In genomic region chr2:102302532-102302931, GRCm38 (mm10) we compare ENCODE assay signal across 20 mouse cellular contexts.
DNase-seq lines count a peak whose midpoint lies in the region; ATAC-seq and TF ChIP-seq lines count a peak whose summit lies in the region.
"Had no signal": no experiment of that assay in that cellular context is flagged by ENCODE, and none has a peak within 500 bp of the region (broad histone marks: within the 10 kb centered on the region; RNA-seq: fewer than 3 reads in every experiment).

No protein-coding gene starts in this region.

- no peaks in the 10 kb centered on the region for H3K9me3 ChIP-seq in embryonic facial prominence, embryonic 15.5 days (replicated peaks)
- no peaks in the 10 kb centered on the region for H3K9me3 ChIP-seq in embryonic facial prominence, embryonic 10.5 days
- H3K9me3 ChIP-seq: G1E; heart, embryonic 10.5 days; hindbrain, embryonic 15.5 days had no signal

- TF ChIP-seq CTCF in gastrocnemius, adult 2 months (IDR thresholded peaks at IDR 0.05) = no peak

- no peak overlapping the region for H3K4me3 ChIP-seq in embryonic facial prominence, embryonic 15.5 days (replicated peaks)
- H3K4me3 ChIP-seq in embryonic facial prominence, embryonic 10.5 days = no peak overlapping the region
- no peak overlapping the region for H3K4me3 ChIP-seq in gastrocnemius, adult 2 months
- H3K4me3 ChIP-seq: heart, embryonic 10.5 days; hindbrain, embryonic 15.5 days had no signal

- 0 out of 2 replicates have a peak overlapping the region, but pooled peaks have one; percentile 22 for H3K27ac ChIP-seq in embryonic facial prominence, embryonic 15.5 days (replicated peaks)
- H3K27ac ChIP-seq in embryonic facial prominence, embryonic 10.5 days (replicated peaks) = no peak overlapping the region
- peak overlapping the region; percentile 57; the same call in 1 of the 2 replicates for H3K27ac ChIP-seq in gastrocnemius, adult 2 months
- H3K27ac ChIP-seq: hindbrain, embryonic 15.5 days had no signal

- no peak overlapping the region for H3K4me2 ChIP-seq in embryonic facial prominence, embryonic 15.5 days (replicated peaks)
- H3K4me2 ChIP-seq: hindbrain, embryonic 15.5 days had no signal

- intact Hi-C loops in gastrocnemius, adult 2 months (cut with DNase I) = no loop called here
- intact Hi-C loops in gastrocnemius, postnatal 14 days (cut with DNase I; ENCODE audit: low total_unique reads) = no loop called here
- intact Hi-C loops in left cerebral cortex, postnatal 4 days (cut with DNase I) = no loop called here

- WGBS in embryonic facial prominence, embryonic 15.5 days = 90% methylated on average over 1 of the region's 1 CpGs
- WGBS in embryonic facial prominence, embryonic 10.5 days = 95% methylated on average over 1 of the region's 1 CpGs

- peaks cover 21% of the 10 kb centered on the region; the same call in 1 of the 2 replicates for H3K36me3 ChIP-seq in embryonic facial prominence, embryonic 15.5 days
- H3K36me3 ChIP-seq in embryonic facial prominence, embryonic 10.5 days (replicated peaks) = peaks cover 32% of the 10 kb centered on the region

- ATAC-seq in embryonic facial prominence, embryonic 15.5 days (ENCODE audit: insufficient number of reproducible peaks, low FRiP score, low TSS enrichment, low read depth) = no peak
- ATAC-seq: CD4-positive, CD25-positive, alpha-beta regulatory T cell, adult 4 months; forebrain, embryonic 16.5 days; intestine, postnatal 0 days had no signal

- peaks cover 4% of the 10 kb centered on the region; the same call in 1 of the 2 replicates for H3K4me1 ChIP-seq in embryonic facial prominence, embryonic 15.5 days
- 0 out of 2 replicates have a peak, but pooled peaks cover 2% of the 10 kb centered on the region for H3K4me1 ChIP-seq in embryonic facial prominence, embryonic 10.5 days

- DNase-seq in embryonic facial prominence, embryonic 10.5 days (ENCODE audit: low spot score) = no peak
- DNase-seq in gastrocnemius, adult 2 months = no peak
- no peak for DNase-seq in gastrocnemius, postnatal 14 days
- peak; percentile 32 to 43 for DNase-seq in left cerebral cortex, adult 9 months (ENCODE audit: low spot score in 2 of 2)
- no peak for DNase-seq in left cerebral cortex, postnatal 4 days
- DNase-seq in Muller cell, postnatal 12 days (ENCODE audit: inconsistent ontology term) = no peak
- DNase-seq: adrenal gland, postnatal 14 days; B cell, adult 2 months; cerebellum, adult 18-20 months; cerebellum, adult 9-11 months; cerebellum, postnatal 36 days; gastrocnemius, postnatal 36 days; heart, postnatal 36 days had no signal

- H3K27me3 ChIP-seq in embryonic facial prominence, embryonic 15.5 days = no peaks in the 10 kb centered on the region
- no peaks in the 10 kb centered on the region for H3K27me3 ChIP-seq in embryonic facial prominence, embryonic 10.5 days (replicated peaks; ENCODE audit: low read depth, poor library complexity, severe bottlenecking)
- H3K27me3 ChIP-seq: hindbrain, embryonic 15.5 days had no signal

- no peak overlapping the region for H3K9ac ChIP-seq in embryonic facial prominence, embryonic 15.5 days
- H3K9ac ChIP-seq: hindbrain, embryonic 15.5 days had no signal

Comparison
In these comparisons a context has a peak if more than half of its experiments do, and no peak if none do; other contexts are left out.
1. DNase-seq: peak in left cerebral cortex, adult 9 months (2 of 2); none in embryonic facial prominence, embryonic 10.5 days (single experiment), gastrocnemius, adult 2 months (single experiment), gastrocnemius, postnatal 14 days (single experiment), left cerebral cortex, postnatal 4 days (single experiment) and Muller cell, postnatal 12 days (single experiment).